Mouse (Mus musculus): ENCODE data around the gene Phf20.

DNA sequence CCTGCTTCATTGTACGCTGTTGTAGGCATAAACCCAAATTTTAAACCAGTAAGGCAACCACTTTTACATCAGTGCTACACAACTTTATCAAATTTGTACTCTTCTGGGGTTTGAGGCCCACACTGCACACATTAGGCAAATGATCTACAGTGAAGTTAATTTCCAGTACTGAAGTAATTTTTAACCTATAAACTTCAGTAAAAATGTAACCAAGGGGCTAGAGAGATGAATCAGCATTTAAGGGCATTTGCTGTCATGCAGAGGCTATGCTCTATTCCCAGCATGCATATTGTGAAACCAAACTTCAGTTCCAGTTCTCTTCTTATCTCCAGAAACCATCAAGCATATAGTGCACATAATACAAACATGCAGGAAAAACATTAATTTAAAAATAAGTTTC lies 30.8 kb upstream of the Phf20 start:
- no peak for TF ChIP-seq CTCF (IDR thresholded peaks at IDR 0.05; ENCODE audit: control insufficient read depth, insufficient read depth, insufficient replicate concordance, low read depth, low read length)
- TF ChIP-seq POLR2A (IDR thresholded peaks at IDR 0.05; ENCODE audit: control insufficient read depth, low read depth, low read length), result no peak

All from testis, adult 2 months (tissue).